Mouse (Mus musculus): ENCODE measurements around the gene Cpxm1. TPM values are rescaled to one million over a fixed set of nuclear protein-coding genes. Genes with fewer than 3 reads are reported as not detected.

The Cpxm1 gene
- 0.94 and 6.9 TPM in 2 replicates for total RNA-seq (2017)

GRCm38 (mm10) chr2:130397186-130397985 is at the start of gene Cpxm1:
Gene Cpxm1, minus strand, starts transcription at chr2:130397574.
- ATAC-seq (replicated peaks in 1 of 2; ENCODE audit: insufficient read depth in 1 of 2, low FRiP score in 2 of 2, low TSS enrichment in 1 of 2, low read depth in 1 of 2, poor library complexity in 2 of 2, severe bottlenecking in 2 of 2) = peak; percentile 35 to 42; a peak in 1 of 4 replicates

GRCm38 (mm10) chr2:130442162-130442561 is 44.8 kb upstream of the Cpxm1 start:
- ATAC-seq (replicated peaks in 1 of 2; ENCODE audit: insufficient read depth in 1 of 2, low FRiP score in 2 of 2, low TSS enrichment in 1 of 2, low read depth in 1 of 2, poor library complexity in 2 of 2, severe bottlenecking in 2 of 2) = no peak

GRCm38 (mm10) chr2:130439840-130440480 is 42.6 kb upstream of the Cpxm1 start:
- ATAC-seq (replicated peaks in 1 of 2; ENCODE audit: insufficient read depth in 1 of 2, low FRiP score in 2 of 2, low TSS enrichment in 1 of 2, low read depth in 1 of 2, poor library complexity in 2 of 2, severe bottlenecking in 2 of 2) = no peak

- ATAC-seq (replicated peaks in 1 of 2; ENCODE audit: insufficient read depth in 1 of 2, low FRiP score in 2 of 2, low TSS enrichment in 1 of 2, low read depth in 1 of 2, poor library complexity in 2 of 2, severe bottlenecking in 2 of 2) = no peak
Measured at GRCm38 (mm10) chr2:130438861-130439260, 41.5 kb upstream of the Cpxm1 start.

DNA sequence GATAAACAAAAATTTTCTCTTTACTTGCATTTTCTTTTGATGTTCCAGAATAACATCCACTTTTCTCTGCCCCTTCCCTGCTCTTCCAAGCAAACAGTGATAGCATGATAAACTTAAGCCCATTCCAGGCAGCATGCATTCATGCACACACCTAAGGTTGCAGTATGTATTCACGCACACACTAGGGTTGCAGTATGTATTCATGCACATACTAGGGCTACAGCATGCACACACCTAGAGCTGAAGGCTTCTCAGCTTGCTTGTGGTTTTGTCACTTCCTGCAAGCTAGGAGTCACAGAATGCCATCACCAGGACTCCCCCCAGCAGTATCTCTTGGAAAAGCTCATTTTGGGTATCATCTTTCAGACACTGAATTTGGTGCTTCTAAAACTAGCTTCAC is 39.4 kb upstream of the Cpxm1 start:
- ATAC-seq (replicated peaks in 1 of 2; ENCODE audit: insufficient read depth in 1 of 2, low FRiP score in 2 of 2, low TSS enrichment in 1 of 2, low read depth in 1 of 2, poor library complexity in 2 of 2, severe bottlenecking in 2 of 2) = no peak

DNA sequence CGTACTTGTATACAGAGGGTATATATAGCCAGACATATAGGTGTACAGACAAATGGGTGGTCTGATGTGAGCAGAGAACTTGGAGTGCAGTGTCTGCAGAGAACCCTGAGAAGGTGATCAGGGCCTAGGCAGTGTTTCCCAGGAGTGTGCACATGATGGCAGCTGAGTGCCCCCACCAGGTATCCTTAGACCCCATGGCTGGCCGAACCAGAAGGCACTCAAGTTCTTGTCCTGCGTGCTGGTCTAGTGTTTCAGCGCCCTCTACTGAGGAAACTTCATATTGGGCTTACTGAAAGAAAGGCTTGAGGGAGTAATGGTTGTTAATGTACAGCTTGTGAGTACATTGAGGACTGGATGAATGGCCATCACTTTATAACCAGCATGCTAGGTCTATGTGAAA is 35.8 kb upstream of the Cpxm1 start:
- peak; percentile 42 to 48; a peak in 1 of 4 replicates for ATAC-seq (replicated peaks in 1 of 2; ENCODE audit: insufficient read depth in 1 of 2, low FRiP score in 2 of 2, low TSS enrichment in 1 of 2, low read depth in 1 of 2, poor library complexity in 2 of 2, severe bottlenecking in 2 of 2)

DNA sequence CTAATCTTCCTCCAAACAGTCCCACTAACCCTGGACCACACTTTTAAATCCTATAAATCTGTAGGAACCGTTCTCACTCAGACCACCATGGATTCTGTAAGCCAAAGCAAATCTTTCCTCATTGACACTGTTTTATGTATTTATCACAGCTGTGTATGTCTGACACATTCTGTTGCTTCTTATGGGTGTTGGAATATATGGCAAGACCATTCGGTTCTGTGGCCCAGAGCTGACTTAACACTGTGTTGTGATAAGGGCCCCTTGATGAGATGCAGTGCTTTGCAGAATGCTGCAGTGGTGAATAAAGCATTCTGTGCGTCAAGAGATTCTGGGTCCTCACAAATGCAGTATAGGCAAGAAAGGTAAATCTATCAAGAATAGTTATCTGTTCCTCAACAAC is 34.8 kb upstream of the Cpxm1 start:
- no peak for ATAC-seq (replicated peaks in 1 of 2; ENCODE audit: insufficient read depth in 1 of 2, low FRiP score in 2 of 2, low TSS enrichment in 1 of 2, low read depth in 1 of 2, poor library complexity in 2 of 2, severe bottlenecking in 2 of 2)

DNA sequence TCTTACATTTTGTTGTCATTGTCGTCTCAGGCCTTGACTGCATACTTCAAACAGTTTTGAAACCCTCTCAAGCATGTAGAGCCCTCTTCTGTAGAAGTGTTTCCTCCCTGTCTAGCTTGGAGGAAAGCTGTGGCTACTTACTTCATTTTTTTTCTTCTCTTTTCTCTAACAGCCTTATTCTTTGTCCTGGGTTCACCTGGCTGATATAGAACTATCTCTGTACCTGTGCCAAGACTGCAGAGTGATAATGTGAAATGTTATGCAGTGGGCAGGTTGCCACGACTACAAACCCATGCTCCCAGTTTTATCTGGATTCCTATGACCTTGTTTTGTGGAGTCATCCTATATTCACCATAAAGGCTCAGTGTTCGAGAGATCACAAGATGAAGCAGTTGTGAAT is 33.1 kb upstream of the Cpxm1 start:
- ATAC-seq (replicated peaks in 1 of 2; ENCODE audit: insufficient read depth in 1 of 2, low FRiP score in 2 of 2, low TSS enrichment in 1 of 2, low read depth in 1 of 2, poor library complexity in 2 of 2, severe bottlenecking in 2 of 2) = no peak

DNA sequence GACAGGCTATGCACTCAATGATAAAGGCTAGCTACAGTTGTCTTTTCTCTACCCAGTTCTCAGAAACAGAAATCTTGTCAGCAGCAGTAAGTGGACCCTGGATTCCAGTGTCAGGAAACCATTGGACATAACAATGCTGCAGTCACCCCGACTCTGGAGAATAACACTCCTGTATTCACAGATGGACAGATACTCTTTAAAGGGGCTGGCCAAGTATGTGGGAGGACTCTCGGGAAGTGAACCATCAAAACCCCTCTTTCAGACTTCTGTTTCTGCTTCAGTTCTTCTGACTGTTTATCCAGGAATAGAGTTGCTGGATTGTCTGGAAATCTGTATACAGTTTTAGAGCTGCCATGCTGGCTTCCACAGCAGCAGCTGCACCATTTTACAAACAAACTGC is 32.5 kb upstream of the Cpxm1 start:
- ATAC-seq (replicated peaks in 1 of 2; ENCODE audit: insufficient read depth in 1 of 2, low FRiP score in 2 of 2, low TSS enrichment in 1 of 2, low read depth in 1 of 2, poor library complexity in 2 of 2, severe bottlenecking in 2 of 2) = no peak

GRCm38 (mm10) chr2:130425112-130425511 is 27.7 kb upstream of the Cpxm1 start:
- no peak for ATAC-seq (replicated peaks in 1 of 2; ENCODE audit: insufficient read depth in 1 of 2, low FRiP score in 2 of 2, low TSS enrichment in 1 of 2, low read depth in 1 of 2, poor library complexity in 2 of 2, severe bottlenecking in 2 of 2)

DNA sequence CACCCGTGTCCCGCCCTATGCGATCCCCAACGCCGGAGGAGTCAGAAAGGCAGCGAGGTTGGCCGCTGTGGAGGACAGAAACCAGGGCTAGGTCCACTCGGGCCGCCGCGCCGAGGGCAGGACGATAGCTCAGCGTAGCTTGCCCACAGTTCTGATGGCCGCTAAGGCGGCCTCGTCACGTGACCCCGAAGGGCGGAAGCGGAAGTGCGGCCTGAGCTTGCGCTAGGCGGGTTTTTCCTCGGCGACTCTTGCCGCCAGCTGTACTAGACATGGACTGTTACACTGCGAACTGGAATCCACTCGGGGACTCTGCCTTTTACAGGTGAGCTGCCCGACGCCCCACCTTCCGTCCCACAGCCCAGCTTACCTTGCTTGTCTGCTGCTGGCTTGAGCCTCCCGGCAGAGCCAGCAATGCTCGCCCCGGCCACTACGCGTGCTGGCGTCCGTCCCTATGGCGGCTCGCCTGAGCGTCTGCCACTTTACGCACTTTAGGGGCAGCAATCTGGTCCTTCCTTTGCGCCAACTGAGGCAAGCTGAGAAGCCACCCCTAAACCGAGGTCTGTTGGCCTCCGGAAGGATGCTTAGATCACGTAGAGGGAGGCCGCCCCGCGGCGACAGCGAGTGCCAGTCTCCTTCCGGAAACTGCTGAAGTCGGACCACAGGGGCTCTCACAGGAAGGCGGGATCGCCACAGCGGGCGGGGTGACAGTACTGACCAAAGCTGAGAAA is 26.9 kb upstream of the Cpxm1 start, which contains the start of the genes Vps16 and Pced1a:
TSS of gene Vps16 (plus strand) at position 214 of the 728 bp plus-strand sequence.
TSS of gene Pced1a (minus strand) at position 576 of the 728 bp plus-strand sequence.
- ATAC-seq (replicated peaks in 1 of 2; ENCODE audit: insufficient read depth in 1 of 2, low FRiP score in 2 of 2, low TSS enrichment in 1 of 2, low read depth in 1 of 2, poor library complexity in 2 of 2, severe bottlenecking in 2 of 2) = peak; percentile 81 to 87

- ATAC-seq (replicated peaks in 1 of 2; ENCODE audit: insufficient read depth in 1 of 2, low FRiP score in 2 of 2, low TSS enrichment in 1 of 2, low read depth in 1 of 2, poor library complexity in 2 of 2, severe bottlenecking in 2 of 2) = peak in 1 of 2 experiments; percentile 46; a peak in 3 of 4 replicates
Measured at GRCm38 (mm10) chr2:130423397-130424125, 26.2 kb upstream of the Cpxm1 start.

DNA sequence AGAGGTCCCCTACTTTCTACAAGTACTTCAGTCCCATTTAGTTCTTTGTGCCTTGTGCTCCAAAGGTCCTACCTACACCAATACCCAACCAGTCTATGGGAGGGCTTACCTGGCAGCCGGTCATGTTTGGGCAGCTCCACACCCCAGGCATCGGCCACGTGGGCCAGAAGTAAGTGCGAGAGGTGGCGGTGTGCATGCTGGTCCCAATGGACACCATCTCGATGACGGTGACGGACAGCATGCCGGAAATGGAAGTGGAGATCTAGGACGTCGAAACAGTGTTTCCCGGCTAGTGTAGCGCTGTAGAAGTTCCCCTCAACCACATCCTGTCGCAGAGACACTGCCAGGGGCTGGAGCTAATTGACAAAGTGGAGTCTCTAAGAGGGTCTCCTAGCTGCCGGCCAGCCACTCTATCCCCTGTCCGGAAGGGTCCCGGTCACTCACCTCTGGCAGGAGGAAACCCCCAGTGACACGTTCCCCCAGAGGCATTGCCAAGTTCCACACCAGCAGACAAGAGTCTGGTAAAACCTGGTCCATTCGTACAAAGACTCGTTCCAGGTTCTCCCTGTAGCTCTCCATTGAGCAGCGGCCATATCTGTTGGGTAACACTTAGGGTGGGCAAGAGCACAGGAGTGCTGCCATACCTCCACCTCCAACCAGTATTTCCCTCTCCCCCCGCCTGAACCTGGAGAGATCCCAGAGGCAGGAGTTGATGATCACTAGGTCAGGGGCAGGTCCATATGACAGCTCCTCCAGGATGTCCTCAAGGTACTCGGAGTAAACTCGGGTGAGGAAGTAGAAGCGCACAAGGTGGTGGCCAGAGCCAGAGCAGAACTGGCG is 24.6 kb upstream of the Cpxm1 start:
- ATAC-seq (replicated peaks in 1 of 2; ENCODE audit: insufficient read depth in 1 of 2, low FRiP score in 2 of 2, low TSS enrichment in 1 of 2, low read depth in 1 of 2, poor library complexity in 2 of 2, severe bottlenecking in 2 of 2) = no peak

DNA sequence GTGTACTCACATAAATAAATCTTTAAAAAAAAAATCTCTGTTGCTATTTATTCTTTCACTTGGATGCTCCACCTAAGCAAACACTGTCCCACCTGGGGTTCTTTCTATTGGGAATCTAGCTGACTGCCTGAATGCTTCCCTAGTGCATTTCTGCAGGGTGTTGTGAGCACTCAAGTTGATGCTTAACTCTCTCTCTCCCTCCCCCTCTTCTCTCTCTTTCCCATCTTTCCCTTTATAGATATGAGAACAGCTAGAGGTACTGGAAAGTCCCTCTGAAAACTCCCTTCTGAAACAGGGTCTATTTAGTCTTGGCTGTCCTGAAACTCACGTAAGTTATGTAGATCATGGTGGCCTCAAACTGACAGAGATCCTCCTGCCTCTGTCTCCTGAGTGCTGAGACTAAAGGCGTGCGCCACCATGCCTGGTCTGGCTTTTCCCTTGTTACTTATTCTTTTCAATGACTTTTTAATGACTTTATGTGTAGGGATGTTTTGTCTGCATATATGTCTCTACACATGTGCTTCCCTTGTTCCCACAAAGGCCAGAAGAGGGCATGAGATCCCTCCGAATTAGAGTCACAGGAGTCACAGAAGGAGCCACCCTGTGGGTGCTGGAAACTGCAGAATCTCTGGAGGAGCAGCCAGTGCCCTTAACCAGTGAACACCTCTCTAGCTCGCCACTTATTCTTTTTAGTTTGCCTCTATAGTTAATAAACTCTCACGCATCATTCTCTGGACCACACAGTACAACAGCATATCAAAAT is 16.9 kb upstream of the Cpxm1 start:
- no peak for ATAC-seq (replicated peaks in 1 of 2; ENCODE audit: insufficient read depth in 1 of 2, low FRiP score in 2 of 2, low TSS enrichment in 1 of 2, low read depth in 1 of 2, poor library complexity in 2 of 2, severe bottlenecking in 2 of 2)

- no peak for ATAC-seq (replicated peaks in 1 of 2; ENCODE audit: insufficient read depth in 1 of 2, low FRiP score in 2 of 2, low TSS enrichment in 1 of 2, low read depth in 1 of 2, poor library complexity in 2 of 2, severe bottlenecking in 2 of 2)
Measured at GRCm38 (mm10) chr2:130412775-130413174, 15.4 kb upstream of the Cpxm1 start.

Measured in hematopoietic stem cell, adult 5-6 weeks (primary cell).